Mouse (Mus musculus) kidney, postnatal 25 days (tissue): ENCODE results near the gene Fgfr2.
A peak's percentile ranks its signal among the peaks of the same experiment; 100 is the strongest.

Experiments
- DNase-seq, 2 experiments: peaks; one replicate each; pipeline ENCODE4 v3.0.0; 2021; ENCODE audit warnings: mixed read lengths in 2 of 2

The Fgfr2 gene

DNA sequence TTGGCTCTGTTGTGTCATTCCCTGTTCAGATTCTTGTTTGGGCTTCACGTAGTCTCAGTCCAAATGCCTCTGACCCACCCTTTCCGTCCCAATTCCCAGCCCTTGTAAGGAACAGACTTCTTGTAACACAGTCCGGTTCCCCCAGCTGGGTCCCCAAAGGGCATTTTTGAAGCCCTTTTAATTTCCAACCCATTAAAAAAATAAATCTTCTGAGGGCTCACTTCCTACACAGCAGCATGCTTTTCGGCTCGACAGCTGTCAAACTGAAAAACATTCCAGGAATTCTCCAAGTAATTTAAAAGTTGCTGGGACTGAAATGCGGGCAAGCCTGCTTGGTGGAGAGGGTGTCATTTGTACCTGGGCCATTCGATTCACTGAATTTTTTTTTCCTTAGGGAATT lies 1474.9 kb downstream of the Fgfr2 start:
- no peak for DNase-seq

DNA sequence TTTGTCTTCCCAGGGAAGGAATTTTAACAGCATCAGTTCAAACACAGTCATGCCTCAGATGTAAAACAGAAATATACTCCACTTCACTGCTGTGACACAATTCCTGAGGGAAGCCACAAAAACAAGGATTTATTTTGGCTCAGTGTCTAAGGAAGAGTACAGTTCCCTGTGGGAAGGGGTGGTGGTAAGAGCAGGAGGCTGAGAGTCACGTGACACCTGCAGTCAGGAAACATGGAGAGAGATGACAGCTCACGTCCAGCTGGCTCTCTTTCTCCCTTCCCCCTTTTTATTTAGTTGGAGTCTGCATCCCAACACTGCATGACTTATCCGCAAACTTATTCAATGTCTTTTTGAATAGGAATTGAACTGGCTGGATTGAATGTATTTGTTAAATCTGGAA lies 1475.6 kb downstream of the Fgfr2 start:
- DNase-seq = no peak

DNA sequence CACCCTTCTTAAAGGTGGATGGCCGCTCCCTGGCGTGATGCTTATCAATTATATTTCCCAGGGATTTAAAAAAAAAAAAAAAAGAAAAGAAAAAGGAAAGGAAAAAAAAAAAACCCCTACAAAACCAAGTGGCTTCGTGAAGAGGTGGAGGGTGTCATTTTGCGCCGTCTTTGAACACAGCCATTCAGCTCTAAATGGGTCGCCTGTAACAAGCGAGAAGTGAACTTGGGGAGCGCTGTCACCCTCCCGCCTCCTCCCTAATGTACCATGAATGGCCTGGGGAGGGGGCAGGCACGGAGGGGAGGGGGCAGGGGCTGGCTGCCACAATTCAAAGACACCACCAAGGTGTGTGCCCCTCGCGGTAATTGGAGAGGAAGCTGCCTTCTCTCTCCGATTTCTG lies 1478.6 kb downstream of the Fgfr2 start:
- DNase-seq = no peak

DNA sequence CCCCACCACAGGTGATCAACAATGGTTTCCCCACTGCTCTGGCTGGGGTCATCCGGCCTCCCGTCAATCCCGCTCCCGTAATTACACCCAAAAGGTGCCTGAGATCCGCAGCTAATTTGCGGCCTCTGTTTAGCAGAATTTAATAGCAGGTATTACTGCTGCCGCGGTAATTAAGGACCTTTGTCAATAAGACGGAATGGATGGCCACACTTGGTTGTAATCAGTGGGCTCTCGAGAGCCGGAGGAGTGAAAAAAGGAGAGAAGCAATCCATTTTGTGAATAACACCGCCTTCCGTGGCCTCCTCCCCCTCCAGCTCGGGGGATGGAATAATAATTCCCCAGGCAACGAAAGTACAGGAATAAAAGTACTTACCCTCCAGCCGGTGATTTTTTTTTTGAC lies 1479.1 kb downstream of the Fgfr2 start:
- DNase-seq = no peak

DNA sequence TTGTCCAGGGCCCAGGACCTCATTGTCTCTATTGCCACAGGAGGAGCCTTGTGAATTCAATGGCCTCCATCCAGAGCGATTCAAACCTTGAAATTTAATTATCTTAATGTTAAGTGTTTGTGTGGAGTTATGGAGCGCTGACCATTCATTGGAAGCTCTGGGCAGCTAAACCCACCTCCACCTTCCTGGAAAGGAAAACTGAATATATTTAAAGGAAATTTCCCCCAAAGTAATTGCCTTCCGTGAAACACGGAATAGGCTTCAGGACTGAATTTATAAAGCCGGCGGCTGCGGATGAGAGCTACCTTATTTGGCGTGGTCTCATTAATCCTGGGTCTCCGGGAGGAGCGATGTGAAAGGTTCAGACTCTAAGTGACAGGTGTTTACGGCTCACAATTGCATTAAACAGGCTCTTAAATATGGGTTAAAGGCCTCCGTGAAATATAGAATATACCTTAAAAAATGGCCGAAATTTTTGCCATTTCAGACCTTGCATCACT lies 1479.8 kb downstream of the Fgfr2 start:
- DNase-seq = no peak

DNA sequence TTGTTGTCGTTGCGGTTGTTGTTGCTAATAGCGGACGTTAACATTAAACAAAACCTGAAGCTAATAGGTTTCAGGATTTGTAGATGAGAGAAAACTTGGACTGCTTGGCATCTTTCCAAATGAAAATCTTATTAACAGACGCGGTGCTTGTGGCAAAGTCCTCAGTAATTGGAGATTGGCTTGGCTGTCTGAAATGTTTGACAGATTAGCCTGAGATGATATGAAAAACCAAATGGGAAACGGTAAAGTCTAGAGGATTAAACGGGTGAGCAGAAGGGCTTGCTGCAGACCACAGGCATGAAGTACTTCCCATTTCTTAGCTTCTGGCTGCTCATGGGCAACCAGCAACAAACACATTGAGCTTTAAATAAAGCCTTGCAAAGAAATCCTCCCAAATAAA lies 1493.6 kb downstream of the Fgfr2 start:
- no peak for DNase-seq

DNA sequence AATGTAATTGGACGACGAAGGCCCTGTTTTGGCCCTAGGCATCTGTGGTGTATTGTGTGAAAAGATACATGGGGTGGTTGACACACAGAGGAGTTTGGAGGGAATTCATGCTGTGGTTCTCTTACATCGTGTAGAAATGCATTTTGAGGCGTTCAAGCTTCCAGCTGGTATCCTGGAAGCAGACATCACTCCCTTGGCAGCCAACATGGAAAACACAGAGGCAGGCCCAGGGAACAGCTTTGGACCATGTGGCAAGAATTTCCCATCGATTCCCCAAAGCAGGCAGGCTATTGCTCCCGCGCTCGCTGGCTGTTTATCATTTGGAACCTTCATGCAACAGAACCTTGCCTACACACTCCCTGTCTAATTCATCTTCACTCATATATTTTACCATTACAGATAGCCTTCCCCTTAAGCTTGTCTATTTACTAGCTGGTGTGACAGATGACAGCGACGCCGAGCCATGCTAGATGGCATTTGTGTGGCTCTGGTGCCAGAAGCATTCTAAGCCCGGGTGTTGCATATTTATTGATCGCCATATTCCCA lies 1494.2 kb downstream of the Fgfr2 start:
- DNase-seq = no peak

DNA sequence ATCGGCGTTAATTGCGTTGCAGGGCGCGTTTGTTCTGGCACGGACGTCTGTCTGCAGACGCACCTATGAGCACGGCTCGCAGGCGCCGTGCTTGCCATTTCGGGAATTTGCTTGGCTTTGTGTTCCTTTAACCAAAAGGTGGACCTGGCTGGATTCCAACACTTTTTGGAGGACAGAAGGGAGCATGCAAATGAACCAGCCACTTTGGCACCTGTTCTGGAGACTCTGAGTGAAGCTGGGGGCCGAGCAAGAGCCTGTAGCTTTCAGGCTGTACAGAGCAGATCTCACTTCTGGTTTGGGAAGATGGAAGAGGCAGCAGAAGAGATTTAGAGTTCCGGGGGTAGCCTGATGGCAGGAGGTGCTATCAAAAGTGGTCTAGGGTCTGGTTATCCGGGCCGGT lies 1494.8 kb downstream of the Fgfr2 start:
- no peak for DNase-seq

DNA sequence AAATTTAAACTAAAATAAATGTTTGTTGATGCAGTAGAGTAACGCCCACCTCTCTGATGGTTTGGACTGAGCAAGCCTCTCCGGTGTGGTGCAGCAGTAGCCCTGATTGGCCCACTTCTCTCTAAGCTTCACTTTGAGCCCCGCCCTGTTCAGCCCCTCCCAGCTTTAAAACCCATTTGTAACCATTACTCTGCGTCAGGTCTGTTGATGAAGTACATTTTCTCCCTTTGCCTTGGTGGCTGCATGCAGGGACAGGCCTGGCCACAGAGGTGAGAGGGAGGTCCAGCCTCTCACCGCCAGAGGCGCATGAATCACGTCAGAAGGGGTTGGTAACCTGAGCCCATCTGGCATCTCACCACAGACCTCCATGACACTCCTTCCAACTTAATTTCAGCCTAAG lies 1513.5 kb downstream of the Fgfr2 start:
- DNase-seq = no peak

DNA sequence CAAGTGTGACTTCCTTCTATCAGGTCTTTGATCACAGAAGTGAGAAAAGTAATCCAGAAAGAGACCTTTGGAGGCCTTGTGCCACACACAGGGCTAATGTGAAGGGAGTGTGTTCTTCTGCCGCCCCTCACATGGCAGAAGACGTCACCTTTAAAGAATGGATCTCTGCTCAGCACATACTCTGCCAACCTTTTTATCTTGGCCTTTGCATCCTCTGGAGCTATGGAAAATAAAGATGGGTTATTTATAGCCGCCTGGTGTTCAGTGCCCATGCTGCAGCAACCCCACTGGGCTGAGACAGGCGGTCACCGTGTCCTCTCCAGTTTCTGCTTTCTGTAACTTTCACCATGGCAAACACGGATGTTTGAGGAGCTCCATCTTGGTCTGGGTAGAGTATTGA lies 1515.1 kb downstream of the Fgfr2 start:
- no peak for DNase-seq

DNA sequence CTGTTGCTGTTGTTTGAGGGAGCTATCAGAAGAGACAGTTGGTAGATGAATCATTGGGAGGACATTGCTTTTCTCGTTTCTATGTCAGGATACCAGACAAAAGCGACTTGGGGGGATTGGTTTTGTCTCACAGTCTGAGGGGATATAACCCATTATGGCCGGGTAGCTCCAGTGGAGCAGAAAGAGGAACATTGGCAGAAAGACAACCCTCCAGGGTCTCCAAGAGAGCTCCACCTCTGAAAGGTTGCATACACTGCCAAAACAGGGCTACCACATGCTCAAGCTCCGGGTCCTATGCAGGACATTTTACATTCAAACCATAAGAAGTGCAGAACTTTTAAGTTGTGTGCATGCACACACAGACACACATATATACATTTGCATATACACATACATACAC lies 1517.7 kb downstream of the Fgfr2 start:
- no peak for DNase-seq

DNA sequence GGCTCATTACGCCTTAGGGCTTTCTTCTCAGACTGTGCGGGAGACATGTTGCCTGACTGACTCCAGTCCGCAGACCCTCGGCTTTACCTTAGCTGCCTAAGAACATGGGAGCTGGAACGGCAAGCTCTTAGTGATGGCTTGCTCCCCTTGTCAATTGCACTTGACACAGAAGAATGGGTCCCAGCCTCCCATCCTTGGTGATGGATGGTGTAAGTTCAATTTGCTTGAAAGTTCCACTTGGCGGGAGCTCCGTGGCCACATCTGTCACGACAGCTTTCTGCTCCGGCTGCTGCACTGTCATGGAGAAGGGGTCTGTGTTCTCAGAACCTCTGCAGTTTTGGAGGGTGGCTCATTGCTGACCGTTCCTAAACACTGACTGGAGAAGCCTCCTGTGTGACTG lies 1518.2 kb downstream of the Fgfr2 start:
- DNase-seq = no peak

DNA sequence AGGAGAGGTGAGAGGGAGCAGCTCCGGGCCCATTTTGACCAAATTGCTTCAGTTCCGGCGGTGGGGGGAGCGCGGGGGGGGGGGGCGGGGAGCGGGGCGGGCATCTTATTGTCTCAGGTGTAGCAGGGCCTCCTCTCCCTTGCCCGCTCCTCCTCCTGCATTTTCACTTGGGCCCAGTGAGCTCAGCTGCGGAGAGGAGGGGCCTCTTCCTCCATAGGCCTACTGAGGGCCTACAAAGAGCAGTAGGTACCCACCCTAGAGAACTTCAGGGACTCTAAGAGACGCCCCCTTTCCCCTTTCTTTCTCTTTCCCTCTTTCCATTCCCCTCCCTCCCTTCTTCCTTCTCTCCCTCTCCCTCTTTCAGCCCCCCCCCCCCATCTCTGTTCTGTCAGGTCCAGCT lies 1520.0 kb downstream of the Fgfr2 start:
- DNase-seq = no peak

DNA sequence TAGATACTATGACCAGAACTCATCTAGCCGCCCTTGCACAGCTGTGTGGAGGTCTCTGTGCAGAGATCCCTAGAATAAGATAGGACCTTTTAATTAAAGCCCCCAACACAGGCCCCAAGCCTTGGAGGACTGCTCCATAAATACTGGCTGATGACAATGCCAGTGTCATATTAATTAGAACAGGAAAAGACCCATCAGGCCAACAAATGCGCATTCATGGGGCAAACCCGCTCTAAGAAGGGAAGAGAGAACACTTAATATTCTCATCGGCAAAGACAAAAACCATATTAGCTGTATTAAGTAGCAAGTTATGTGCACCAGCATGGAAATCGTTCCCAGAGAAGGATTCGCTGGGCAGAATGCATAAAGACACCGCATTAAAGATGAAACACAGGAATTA lies 1521.0 kb downstream of the Fgfr2 start:
- DNase-seq = no peak

DNA sequence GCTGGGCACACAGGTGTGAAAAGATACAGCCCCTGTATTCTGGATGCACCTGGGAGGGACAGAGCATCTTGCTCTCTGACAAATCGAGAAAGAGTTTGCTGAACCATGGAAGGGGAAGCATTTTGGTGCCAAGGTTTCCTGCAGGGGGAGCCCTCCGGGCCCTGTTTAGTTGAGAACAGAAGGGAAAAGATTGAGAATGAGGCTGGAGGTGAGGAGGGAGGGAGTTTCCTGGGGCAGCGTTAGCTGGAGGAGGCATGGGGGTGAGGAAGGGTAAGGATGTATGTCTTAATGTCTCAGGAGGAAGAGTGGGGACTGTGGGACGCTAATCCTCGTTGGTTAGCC lies 1524.7 kb downstream of the Fgfr2 start:
- peak in 1 of 2 experiments; percentile 13 for DNase-seq

DNA sequence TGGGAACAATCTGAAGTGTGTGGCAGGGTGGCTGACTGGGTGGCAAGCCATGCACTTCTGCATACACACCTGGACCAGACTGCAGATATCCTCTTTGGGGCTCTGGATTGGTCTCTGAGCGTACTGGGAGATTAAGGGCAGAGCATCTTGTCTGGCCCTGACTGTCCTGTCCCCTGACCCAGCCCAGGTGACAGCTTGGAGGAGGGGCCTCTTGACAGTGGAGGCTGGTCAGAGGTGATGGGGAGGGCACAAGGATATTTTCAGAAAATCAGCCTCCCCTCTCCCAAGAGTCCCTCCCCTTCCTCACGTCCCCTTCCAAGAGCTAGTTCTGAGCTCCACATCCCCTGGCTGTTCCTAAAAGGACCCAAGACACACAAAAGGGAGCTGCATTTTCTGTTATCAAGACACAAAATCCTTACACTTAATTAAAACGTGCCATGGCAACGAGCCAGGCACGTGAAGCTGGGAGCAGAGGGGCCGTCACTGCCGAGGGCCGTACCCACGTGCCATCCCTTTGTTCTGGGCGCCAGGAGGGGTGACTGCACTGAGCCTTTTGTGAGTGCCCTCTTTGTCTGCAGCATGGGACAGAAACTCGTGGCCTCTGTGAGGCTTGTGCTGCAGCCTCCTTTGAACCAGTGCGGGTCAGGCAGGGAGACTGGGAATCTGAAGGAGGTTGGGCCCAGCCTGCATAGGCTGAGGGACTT lies 1525.2 kb downstream of the Fgfr2 start:
- DNase-seq = no peak

DNA sequence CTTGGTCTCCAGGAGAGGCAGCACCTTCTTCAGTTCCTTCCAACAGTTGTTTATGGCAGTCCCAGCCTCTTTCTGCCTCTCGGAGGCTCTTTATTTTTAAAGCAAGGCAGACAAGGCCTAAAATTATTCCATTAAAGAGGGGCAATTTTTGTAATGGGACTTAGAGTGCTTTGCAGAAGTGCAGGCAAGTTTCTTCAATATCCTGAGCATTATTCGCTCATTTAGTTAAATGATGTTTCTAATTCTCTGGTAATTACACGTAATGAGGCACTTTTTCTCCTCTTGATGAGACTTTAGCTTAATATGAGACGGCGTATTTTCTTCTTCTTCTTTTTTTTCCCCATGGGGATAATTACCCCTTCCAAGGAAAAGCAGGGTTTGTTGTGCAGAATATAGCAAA lies 1537.6 kb downstream of the Fgfr2 start:
- no peak for DNase-seq

DNA sequence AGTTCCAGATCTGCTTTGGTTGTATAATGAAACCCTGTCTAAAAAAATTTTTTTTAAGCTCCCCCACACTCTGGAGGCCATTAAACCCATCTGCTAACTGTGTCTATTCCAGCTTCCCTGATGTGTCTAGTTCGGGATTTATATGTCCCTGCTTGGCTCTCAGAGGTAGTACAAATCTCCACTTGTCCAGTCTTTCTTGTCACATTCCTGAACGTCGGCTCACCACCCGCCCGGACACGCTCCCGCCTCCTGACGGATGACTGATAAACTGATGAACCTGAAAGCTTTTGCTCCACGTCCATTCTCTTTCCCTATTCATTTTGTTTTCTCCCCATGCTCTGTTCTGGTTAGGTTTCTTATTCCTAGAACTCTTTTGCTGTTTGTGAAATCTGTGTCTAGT lies 1541.0 kb downstream of the Fgfr2 start:
- no peak for DNase-seq

DNA sequence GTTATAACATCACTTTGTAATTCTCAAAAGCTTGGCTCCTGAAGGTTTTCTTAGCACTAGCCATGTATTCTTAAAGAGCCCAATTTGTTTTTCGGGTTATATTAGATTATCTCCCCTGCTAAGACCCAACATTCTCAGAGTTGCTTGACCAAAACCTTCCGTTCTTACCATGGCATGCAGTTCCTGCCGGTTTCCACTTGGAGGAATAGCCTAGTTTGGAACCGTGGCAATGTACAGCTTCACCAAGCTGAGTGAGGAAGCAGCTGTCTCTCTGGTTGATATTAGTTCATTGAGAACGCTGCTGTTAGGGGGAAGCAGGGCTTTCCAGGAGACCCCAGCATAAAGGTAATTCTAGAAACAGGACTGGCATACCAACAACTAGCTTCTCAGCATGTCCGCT lies 1547.9 kb downstream of the Fgfr2 start:
- no peak for DNase-seq

DNA sequence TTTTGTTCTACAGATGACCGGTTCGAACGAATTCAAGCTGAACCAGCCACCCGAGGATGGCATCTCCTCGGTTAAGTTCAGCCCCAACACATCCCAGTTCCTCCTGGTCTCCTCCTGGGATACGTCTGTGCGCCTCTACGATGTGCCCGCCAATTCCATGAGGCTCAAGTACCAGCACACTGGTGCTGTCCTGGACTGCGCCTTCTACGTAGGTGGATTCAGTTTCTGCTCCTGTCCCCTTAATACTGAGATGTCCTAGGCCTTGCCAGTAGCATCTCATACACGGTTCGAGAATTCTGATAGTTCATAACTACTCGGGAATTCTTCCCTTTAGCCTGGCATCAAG lies 1562.5 kb downstream of the Fgfr2 start:
- DNase-seq = no peak

DNA sequence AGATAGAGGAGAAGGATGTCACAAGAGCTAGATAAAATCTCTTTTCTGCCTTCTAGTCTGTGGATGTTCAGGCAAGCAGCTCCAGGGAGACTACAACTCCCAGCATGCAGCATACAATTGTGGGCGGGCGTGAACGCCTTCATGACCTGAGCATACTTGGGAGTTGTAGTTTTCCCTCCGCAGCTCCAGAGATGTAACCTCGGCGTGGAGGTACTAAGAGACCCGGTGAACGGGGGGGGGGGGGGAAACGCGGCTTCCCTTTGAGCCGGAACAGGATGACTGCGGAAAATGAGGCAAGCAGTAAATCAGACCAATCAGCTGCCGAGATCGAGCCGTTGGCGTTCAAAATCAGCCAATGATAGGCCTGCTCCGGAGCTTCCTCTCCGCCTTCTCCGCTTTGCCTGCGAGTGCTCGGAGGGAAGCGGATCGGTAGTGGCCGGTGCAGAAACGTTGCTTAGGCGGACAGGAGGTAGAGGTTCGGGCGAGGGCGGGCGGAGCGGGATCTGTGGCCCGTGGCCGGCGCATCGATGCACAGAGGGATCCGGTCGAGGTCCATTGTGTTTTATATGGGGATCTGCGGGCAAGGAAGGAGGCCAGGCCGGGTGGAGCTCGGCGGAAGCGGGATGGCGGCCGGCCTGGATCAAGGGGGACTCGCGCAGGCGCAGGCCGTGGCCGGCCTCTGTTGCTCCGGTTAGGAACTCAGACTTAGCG lies 1563.0 kb downstream of the Fgfr2 start, which contains the start of gene Bub3:
TSS of gene Bub3 (plus strand) at position 237 of the 711 bp plus-strand sequence.
- DNase-seq = peak; percentile 94 to 96

DNA sequence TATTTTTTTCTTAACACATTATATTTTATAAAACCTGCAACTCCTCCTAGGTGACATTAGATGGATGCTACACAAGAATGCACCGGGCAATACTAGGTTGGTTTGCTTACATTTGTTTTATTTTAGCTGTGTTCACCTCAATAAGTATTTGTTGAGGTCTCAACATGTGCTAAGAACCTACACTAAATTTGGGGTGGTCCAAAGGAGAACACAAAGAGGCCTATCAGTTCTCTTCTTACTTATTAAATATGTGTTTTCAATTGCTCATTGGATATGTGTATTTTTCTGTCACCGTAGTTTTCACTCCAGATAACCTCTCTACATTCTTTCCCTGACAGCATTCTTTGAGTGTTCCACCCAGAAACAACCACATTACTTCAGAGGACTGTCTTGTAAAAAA lies 1565.4 kb downstream of the Fgfr2 start:
- DNase-seq = no peak

DNA sequence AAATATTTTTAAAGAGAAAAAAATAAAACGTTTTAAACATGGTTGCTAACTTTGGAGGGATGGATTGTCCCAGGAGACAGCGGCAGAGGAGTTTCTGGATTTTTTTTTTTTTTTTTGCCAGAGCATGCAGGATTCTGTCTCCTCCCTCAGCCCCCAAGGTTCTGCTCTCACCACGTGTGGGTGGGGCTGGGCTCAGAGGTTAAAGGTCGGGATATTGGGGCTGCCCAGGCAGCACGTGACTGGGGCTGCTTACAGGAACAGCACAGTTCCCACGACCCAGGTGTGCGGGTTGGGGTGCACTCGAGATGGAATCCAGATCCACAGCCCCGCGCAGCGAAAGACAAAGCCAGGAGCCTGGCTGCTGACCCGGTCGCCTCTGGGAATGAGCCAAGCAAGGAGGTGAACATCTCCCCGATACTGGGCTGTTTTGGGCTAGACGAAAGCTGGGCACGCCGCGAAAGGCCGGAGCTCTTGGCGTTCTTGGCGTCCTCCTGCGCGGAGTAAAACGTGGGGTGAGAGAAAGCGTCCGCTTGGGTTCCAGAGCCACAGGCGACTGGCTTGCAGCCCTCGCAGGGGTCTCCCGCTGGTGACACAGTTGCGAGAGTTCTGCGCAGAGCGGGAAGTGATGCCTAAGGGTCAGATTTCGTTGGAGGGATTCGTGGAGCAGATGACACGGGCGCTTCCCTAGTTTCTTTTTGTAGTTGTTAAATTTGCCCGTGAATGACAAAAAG lies 1566.4 kb downstream of the Fgfr2 start:
- peak in 1 of 2 experiments; percentile 35 for DNase-seq

DNA sequence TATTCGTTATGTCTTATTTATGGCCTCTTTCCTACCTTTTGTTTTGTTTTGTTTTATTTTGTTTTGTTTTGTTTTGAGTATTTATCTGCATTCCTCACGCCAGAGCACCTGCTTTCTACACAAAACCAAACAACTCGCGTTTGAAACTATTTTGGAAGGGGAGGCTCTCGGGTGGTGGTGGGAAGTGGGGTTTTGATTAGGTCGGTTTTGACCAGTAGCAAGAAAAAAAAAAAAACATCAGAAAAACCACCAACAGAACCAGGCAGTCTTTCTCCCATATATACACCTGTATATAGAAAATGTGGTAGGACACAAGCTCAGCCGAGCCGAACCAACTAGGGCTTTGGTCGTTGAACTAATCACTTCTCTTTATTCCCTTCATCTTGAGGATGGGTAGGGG lies 1567.0 kb downstream of the Fgfr2 start:
- DNase-seq = no peak
